Comparison of ENCODE assay signal across 8 mouse cellular contexts in the genomic region with DNA sequence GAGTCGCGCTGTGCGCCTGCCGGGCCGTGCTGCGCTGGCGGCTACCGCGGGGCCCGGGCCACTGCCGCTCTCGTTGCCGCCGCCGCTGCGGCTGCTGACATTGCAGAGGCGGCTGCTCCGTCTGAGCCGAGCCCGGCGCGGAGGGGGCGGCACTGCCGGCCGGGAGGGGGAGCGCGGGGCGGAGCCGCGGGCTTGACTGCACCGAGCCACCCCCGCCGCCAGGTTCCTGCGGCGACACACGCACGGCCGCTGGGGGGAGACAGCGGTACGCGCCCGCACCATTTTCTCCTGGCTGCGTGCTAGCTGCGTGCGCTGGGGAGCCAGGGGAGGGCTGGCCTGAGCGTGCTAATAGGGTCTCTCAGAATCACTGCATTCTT. TPM values are rescaled to one million over a fixed set of nuclear protein-coding genes. Genes with fewer than 3 reads are reported as not detected.
DNase-seq lines count a peak whose midpoint lies in the region; ATAC-seq and TF ChIP-seq lines count a peak whose summit lies in the region.

Gene Ube2ql1, minus strand, starts transcription at position 131 of the 377 bp plus-strand sequence.

- WGBS in hindbrain, embryonic 16.5 days: under 1% methylated on average over 42 of the region's 46 CpGs
- under 1% methylated on average over 36 of the region's 46 CpGs for WGBS in lung, postnatal 0 days

- peak; percentile 95 for ATAC-seq in hindbrain, embryonic 16.5 days
- peak; percentile 95 for ATAC-seq in lung, postnatal 0 days

- H3K4me2 ChIP-seq in hindbrain, embryonic 16.5 days (ENCODE audit: low read length): peak within 1 kb of the TSS; percentile 92
- H3K4me2 ChIP-seq in lung, postnatal 0 days (replicated peaks; ENCODE audit: low read depth, low read length): peak within 1 kb of the TSS; percentile 99

- H3K4me1 ChIP-seq in hindbrain, embryonic 16.5 days (ENCODE audit: control insufficient read depth, insufficient read depth, low read depth, low read length): peaks cover 25% of the 10 kb centered on the region
- no peaks in the 10 kb centered on the region for H3K4me1 ChIP-seq in lung, postnatal 0 days (ENCODE audit: insufficient read depth, low read depth, low read length)

- H3K36me3 ChIP-seq in hindbrain, embryonic 16.5 days (ENCODE audit: control insufficient read depth, insufficient read depth, low read length): no peaks in the 10 kb centered on the region
- H3K36me3 ChIP-seq in lung, postnatal 0 days (ENCODE audit: insufficient read depth, low read length): no peaks in the 10 kb centered on the region

- H3K9ac ChIP-seq in hindbrain, embryonic 16.5 days (ENCODE audit: low read depth, low read length): peak within 1 kb of the TSS; percentile 81
- no peak within 1 kb of the TSS for H3K9ac ChIP-seq in lung, postnatal 0 days (replicated peaks; ENCODE audit: low read depth)

- H3K27ac ChIP-seq in hindbrain, embryonic 16.5 days (ENCODE audit: low read depth, low read length): peak within 1 kb of the TSS; percentile 94
- H3K27ac ChIP-seq in lung, postnatal 0 days (ENCODE audit: low read length): no peak within 1 kb of the TSS

- peak; percentile 82 for TF ChIP-seq CTCF in lung, postnatal 0 days (IDR thresholded peaks at IDR 0.05)

- no peaks in the 10 kb centered on the region for H3K27me3 ChIP-seq in hindbrain, embryonic 16.5 days (replicated peaks; ENCODE audit: control insufficient read depth, insufficient read depth, low read length)
- peaks cover 29% of the 10 kb centered on the region for H3K27me3 ChIP-seq in lung, postnatal 0 days (replicated peaks; ENCODE audit: insufficient read depth, low read length)

- H3K4me3 ChIP-seq in hindbrain, embryonic 16.5 days (ENCODE audit: low read length): peak within 1 kb of the TSS; percentile 82
- peak within 1 kb of the TSS; percentile 55 for H3K4me3 ChIP-seq in lung, postnatal 0 days (ENCODE audit: low read depth, low read length)

- peak; percentile 92 for DNase-seq in ZHBTc4 (ENCODE audit: low read depth, low spot score)
- DNase-seq in cerebellum, postnatal 4 days (ENCODE audit: low spot score in 2 of 2): peak; percentile 88 to 93
- peak; percentile 63 to 76 for DNase-seq in gastrocnemius, adult 8-10 months (ENCODE audit: low spot score in 2 of 2)
- DNase-seq in layer of hippocampus, postnatal 25 days (ENCODE audit: extremely low spot score in 1 of 2, low spot score in 1 of 2): peak; percentile 85 to 95
- peak; percentile 82 for DNase-seq in lung, postnatal 0 days (ENCODE audit: low spot score)
- peak; percentile 57 for DNase-seq in retina, adult 2 months (ENCODE audit: low read depth, low spot score)
- DNase-seq in thymus, postnatal 10 days (ENCODE audit: low spot score in 2 of 2): peak; percentile 48 to 66

- no peaks in the 10 kb centered on the region for H3K9me3 ChIP-seq in hindbrain, embryonic 16.5 days (ENCODE audit: control insufficient read depth, low read length)
- no peaks in the 10 kb centered on the region for H3K9me3 ChIP-seq in lung, postnatal 0 days (ENCODE audit: low read length)

- TF ChIP-seq EP300 in lung, postnatal 0 days (IDR thresholded peaks at IDR 0.05): no peak

RNA-seq across cellular contexts. Expression of gene Ube2ql1, which starts in this region (rescaled TPM):
- total RNA-seq in gastrocnemius, adult 8-10 months (2022): under 1 TPM; 0.40 to 0.94 (median 0.55) TPM
- 27.6 and 29.1 TPM in 2 replicates for polyA plus RNA-seq in hindbrain, embryonic 16.5 days (2015; fragmentation: Nextera tagmentation; extraction: Ambion mirVana)
- 100 to 1,000 TPM; 189 to 204 TPM for total RNA-seq in layer of hippocampus, postnatal 25 days (2021)
- 0.12 and 0.14 TPM in 2 replicates for polyA plus RNA-seq in lung, postnatal 0 days (2015; fragmentation: Nextera tagmentation; extraction: Ambion mirVana)

Comparison
In these comparisons a context has a peak if more than half of its experiments do, and no peak if none do; other contexts are left out.
1. RNA of gene Ube2ql1 (total RNA-seq): 189 to 204 TPM in layer of hippocampus, postnatal 25 days; 0.40 to 0.94 TPM in gastrocnemius, adult 8-10 months; every median in the first group is over 10 times any median in the second.
2. RNA of gene Ube2ql1 (polyA plus RNA-seq): 27.6 to 29.1 TPM in hindbrain, embryonic 16.5 days; 0.12 to 0.14 TPM in lung, postnatal 0 days; every median in the first group is over 10 times any median in the second.
3. Peak in DNase-seq in gastrocnemius, adult 8-10 months; RNA of the gene not detected or under 1 TPM.
4. Peak in DNase-seq, ATAC-seq, H3K4me3 ChIP-seq and H3K4me2 ChIP-seq in lung, postnatal 0 days; RNA of the gene not detected or under 1 TPM.
5. Peak in every context shown above with its lines, with median percentiles within 50 percentile points of each other: DNase-seq.